Mouse (Mus musculus) midbrain, postnatal 0 days (tissue): ENCODE measurements at regions not wholly inside any gene's neighbourhood (a gene's known extent, or its start where the extent isn't known, plus 50 kb on each side); places are given as distances from the start of the nearest gene placed in this dataset.

Experiments
- ATAC-seq: fragments of 200-750 bp; cut with Nextera tagmentation; 2 replicates; pipeline ENCODE4 v1.8.0; 2017; ENCODE audit warnings: moderate number of reproducible peaks, mild to moderate bottlenecking, moderate TSS enrichment, moderate library complexity; ENCODE audit not compliant: low FRiP score
- DNase-seq: peaks from one replicate; pipeline ENCODE4 v3.0.0-alpha.2; 2015; ENCODE audit warnings: low spot score
- H3K27ac ChIP-seq: fragments of 300-500 bp; sonication (generic); 2 replicates; pipeline ENCODE4 v1.5.1; 2014; ENCODE audit warnings: low read depth, mild to moderate bottlenecking, low read length, mixed read lengths
- H3K27me3 ChIP-seq: fragments of 300-500 bp; sonication (generic); 2 replicates; pipeline ENCODE4 v1.6.1; 2014; ENCODE audit warnings: low read length, control low read depth, mixed read lengths; ENCODE audit not compliant: insufficient read depth
- H3K36me3 ChIP-seq: fragments of 300-500 bp; sonication (generic); 2 replicates; pipeline ENCODE4 v1.6.1; 2014; ENCODE audit warnings: low read length, control low read depth, mixed read lengths; ENCODE audit not compliant: insufficient read depth
- H3K4me1 ChIP-seq: fragments of 300-500 bp; sonication (generic); 2 replicates; pipeline ENCODE4 v1.6.1; 2014; ENCODE audit warnings: mild to moderate bottlenecking, control low read depth, antibody characterized with exemption, low read length, mixed read lengths; ENCODE audit not compliant: insufficient read depth
- H3K4me2 ChIP-seq: fragments of 300-500 bp; sonication (generic); 2 replicates; pipeline ENCODE4 v1.6.1; 2014; ENCODE audit warnings: low read depth, mild to moderate bottlenecking, low read length, mixed read lengths; ENCODE audit not compliant: poor library complexity, severe bottlenecking
- H3K4me3 ChIP-seq: fragments of 300-500 bp; sonication (generic); 2 replicates; pipeline ENCODE4 v1.5.1; 2014; ENCODE audit warnings: low read depth, mild to moderate bottlenecking, low read length, moderate library complexity
- H3K9ac ChIP-seq: fragments of 300-500 bp; sonication (generic); replicated peaks from 2 replicates; pipeline ENCODE4 v1.6.1; 2014; ENCODE audit warnings: mild to moderate bottlenecking, low read length, moderate library complexity, mixed read lengths; ENCODE audit not compliant: poor library complexity, severe bottlenecking
- H3K9me3 ChIP-seq: fragments of 300-500 bp; sonication (generic); 2 replicates; pipeline ENCODE4 v1.6.1; 2016; ENCODE audit warnings: low read length, control low read depth
- CTCF ChIP-seq: IDR thresholded peaks from 2 replicates; pipeline ENCODE4 v1.5.1; 2016; ENCODE audit warnings: antibody characterized with exemption, mild to moderate bottlenecking
- WGBS: fragments of 180-500 bp; shearing (Covaris S2); extraction: QIAGEN DNeasy Blood & Tissue Kit; methylation state at CpG from one replicate; pipeline ENCODE4 v1.1.7; 2014; 5-methylcytosine and 5-hydroxymethylcytosine counted together

DNA sequence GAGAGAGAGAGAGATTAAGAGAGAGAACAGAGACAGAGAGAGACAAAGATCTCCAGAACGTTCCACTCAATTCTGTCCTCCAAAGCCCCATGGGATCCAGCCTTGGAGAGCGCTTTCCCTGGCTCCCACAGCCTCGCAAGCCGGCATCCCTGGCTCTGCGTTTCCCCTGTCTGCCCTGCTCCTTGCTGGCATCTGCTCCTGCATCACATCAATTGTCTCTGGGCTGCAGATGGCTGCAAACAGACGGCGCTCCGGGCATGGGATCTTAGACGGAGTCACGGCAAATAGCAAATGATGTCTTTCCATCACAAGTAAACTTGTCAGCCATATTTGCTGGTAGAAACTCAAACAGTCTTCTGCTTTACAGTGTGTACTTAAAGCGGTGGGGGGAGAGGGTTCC is 428.4 kb downstream of the Cd83 start:
- WGBS, result 51% methylated on average over 11 of the region's 11 CpGs
- TF ChIP-seq CTCF, result no peak
- H3K4me1 ChIP-seq, result peaks cover 5% of the 10 kb centered on the region; the same call in 1 of the 2 replicates
- no peak overlapping the region for H3K4me3 ChIP-seq
- H3K9me3 ChIP-seq, result no peaks in the 10 kb centered on the region
- peak; percentile 57 for DNase-seq
- no peak overlapping the region for H3K9ac ChIP-seq
- no peak for ATAC-seq
- H3K4me2 ChIP-seq, result no peak overlapping the region
- no peak overlapping the region for H3K27ac ChIP-seq
- no peaks in the 10 kb centered on the region for H3K36me3 ChIP-seq
- no peaks in the 10 kb centered on the region for H3K27me3 ChIP-seq

DNA sequence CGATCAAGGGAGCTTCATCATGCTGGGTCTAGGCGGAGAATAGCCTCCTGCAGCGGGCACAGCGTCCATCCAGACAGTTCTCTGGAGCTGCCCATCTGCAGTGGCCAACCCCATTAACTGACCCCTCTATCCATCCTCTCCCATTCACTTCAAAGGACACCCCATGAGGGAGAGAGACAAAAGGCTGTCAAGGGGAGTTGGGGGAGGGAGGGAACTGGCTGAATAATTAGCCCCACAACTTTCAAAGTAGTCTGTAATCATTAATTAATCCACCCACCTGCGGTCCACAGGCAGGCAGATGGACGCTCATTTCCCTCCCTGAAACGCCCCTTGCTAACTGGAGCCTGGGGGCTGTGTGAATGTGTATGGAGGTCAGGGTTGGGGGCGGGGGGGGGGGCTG is 433.7 kb downstream of the Cd83 start:
- Histone ChIP-seq H3K4me1 (no peaks in the 10 kb centered on the region), H3K27ac (no peak overlapping the region), H3K4me3 (no peak overlapping the region), H3K9me3 (no peaks in the 10 kb centered on the region), H3K36me3 (no peaks in the 10 kb centered on the region), H3K9ac (no peak overlapping the region), H3K4me2 (no peak overlapping the region), H3K27me3 (no peaks in the 10 kb centered on the region)
- no peak for ATAC-seq
- no peak for DNase-seq
- WGBS, result 29% methylated on average over 8 of the region's 8 CpGs
- TF ChIP-seq CTCF, result no peak

GRCm38 (mm10) chr13:44221721-44222120 is 437.1 kb downstream of the Cd83 start:
- Histone ChIP-seq H3K9ac (no peak overlapping the region), H3K4me1 (no peaks in the 10 kb centered on the region), H3K9me3 (no peaks in the 10 kb centered on the region), H3K27ac (no peak overlapping the region), H3K36me3 (no peaks in the 10 kb centered on the region), H3K4me3 (no peak overlapping the region), H3K27me3 (no peaks in the 10 kb centered on the region), H3K4me2 (no peak overlapping the region)
- TF ChIP-seq CTCF, result no peak
- WGBS, result 28% methylated on average over 5 of the region's 5 CpGs
- DNase-seq, result no peak
- ATAC-seq, result no peak

GRCm38 (mm10) chr13:44222335-44222734 is 437.8 kb downstream of the Cd83 start:
- DNase-seq (no peak), ATAC-seq (no peak)
- Histone ChIP-seq H3K4me2 (no peak overlapping the region), H3K27me3 (no peaks in the 10 kb centered on the region), H3K27ac (no peak overlapping the region), H3K9me3 (no peaks in the 10 kb centered on the region), H3K4me1 (no peaks in the 10 kb centered on the region), H3K4me3 (no peak overlapping the region), H3K9ac (no peak overlapping the region), H3K36me3 (no peaks in the 10 kb centered on the region)
- TF ChIP-seq CTCF, result no peak

DNA sequence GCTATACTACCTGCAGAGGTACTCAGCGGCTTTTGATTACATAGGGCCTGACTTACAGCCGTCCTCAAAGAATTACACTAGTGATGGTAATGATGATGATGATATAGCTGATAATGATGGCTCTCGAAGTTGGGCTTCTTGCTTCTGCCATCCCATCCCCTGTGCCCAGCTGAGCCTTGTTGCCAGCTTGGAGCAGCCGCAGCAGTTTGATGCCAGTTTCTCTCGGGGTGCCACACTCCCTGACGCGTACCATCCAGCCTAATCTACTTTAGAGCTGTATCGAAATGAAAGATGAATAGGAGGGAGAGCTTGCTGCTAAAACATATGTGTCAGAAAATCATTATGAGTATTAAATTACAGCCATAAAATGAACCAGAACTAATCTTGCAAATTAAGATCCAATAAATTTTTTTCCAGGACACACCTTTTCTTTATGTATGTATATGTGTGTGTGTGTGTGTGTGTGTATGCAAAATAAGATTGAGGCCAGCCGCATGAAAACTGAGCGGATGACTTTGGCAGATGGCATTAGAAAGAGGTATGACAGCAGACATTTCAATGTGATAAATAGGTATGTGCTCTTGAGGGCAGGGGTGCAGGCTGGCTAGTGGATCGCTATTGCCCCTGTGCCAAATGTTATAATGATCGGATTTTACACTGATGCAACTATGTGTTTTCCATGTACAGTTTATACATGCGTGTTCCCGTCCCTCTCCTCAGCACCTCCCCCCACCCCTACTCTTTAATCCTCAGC is 443.3 kb downstream of the Cd83 start:
- Histone ChIP-seq H3K4me3 (no peak overlapping the region), H3K9ac (no peak overlapping the region), H3K27ac (no peak overlapping the region), H3K4me2 (0 out of 2 replicates have a peak overlapping the region, but pooled peaks have one; percentile 15), H3K9me3 (no peaks in the 10 kb centered on the region), H3K4me1 (peaks cover 6% of the 10 kb centered on the region; the same call in 1 of the 2 replicates), H3K36me3 (no peaks in the 10 kb centered on the region), H3K27me3 (no peaks in the 10 kb centered on the region)
- TF ChIP-seq CTCF, result no peak
- ATAC-seq, result no peak
- 46% methylated on average over 14 of the region's 14 CpGs for WGBS
- DNase-seq, result peak; percentile 39

DNA sequence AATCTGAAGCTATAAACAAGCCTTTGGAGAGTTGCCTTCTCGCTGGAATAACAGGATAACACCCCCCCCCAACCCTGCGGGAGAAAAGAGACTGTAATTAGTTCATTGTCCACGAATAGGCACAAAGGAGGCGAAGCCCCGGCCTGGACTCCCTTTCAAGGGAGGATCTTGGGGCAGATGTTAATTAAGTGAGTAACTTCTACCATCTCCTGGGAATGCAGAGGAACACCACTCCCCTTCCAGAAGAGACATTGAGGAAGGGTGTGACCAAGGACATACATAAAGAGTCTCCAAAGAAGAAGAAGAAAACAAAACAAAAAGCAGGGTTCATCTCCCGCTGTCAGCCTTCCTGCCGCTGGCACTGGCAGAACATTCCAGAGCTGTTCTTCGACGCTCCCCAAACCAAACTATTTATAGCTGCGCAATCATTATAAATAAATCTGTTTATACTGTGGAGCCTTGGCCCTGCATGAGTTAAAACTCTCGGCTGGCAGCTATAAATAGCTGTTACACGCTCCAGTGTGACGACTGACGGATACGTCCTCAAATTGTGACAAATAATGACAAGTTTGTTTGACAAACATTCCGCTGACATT is 444.1 kb downstream of the Cd83 start:
- Histone ChIP-seq H3K4me3 (no peak overlapping the region), H3K27me3 (no peaks in the 10 kb centered on the region), H3K9me3 (no peaks in the 10 kb centered on the region), H3K9ac (no peak overlapping the region), H3K27ac (no peak overlapping the region), H3K4me2 (peak overlapping the region; percentile 15; the same call in 1 of the 2 replicates), H3K36me3 (no peaks in the 10 kb centered on the region), H3K4me1 (peaks cover 6% of the 10 kb centered on the region; the same call in 1 of the 2 replicates)
- DNase-seq, result peak; percentile 36
- TF ChIP-seq CTCF, result no peak
- no peak for ATAC-seq
- WGBS, result 9% methylated on average over 16 of the region's 16 CpGs
